Mouse (Mus musculus) olfactory bulb, adult 2 months (tissue): ENCODE data around the gene Crybb1.

ENCODE experiments used
- CTCF ChIP-seq: fragments of 200-500 bp; IDR thresholded peaks from 2 replicates; pipeline ENCODE4 v1.5.1; 2012; ENCODE audit warnings: low read depth, mild to moderate bottlenecking, low read length, moderate library complexity; ENCODE audit not compliant: insufficient read depth
- POLR2A ChIP-seq: fragments of 200-500 bp; IDR thresholded peaks from 2 replicates; pipeline ENCODE4 v1.6.1; 2012; ENCODE audit warnings: mild to moderate bottlenecking, low read depth, low read length, moderate library complexity; ENCODE audit not compliant: insufficient read depth

GRCm38 (mm10) chr5:112301694-112302093, 46.1 kb downstream of the Crybb1 start:
- TF ChIP-seq POLR2A (no peak), CTCF (no peak)
